Mouse (Mus musculus): Measurements from ENCODE around the gene Dcaf10.
"Not testable (repeated sequence)": the region's sequence is repeated elsewhere in the genome, so short reads cannot be mapped to it uniquely, and the experiment has no call there.

The Dcaf10 gene

GRCm38 (mm10) chr4:45341669-45342249, at the start of gene Dcaf10:
TSS of gene Dcaf10 (plus strand) at chr4:45342101.
- peak; percentile 93 to 94 for DNase-seq (ENCODE audit: low spot score in 2 of 2)

- DNase-seq (ENCODE audit: low spot score in 2 of 2), result peak; percentile 62 to 73
These were observed 45.0 kb upstream of the Dcaf10 start, which contains the start of gene Trmt10b for GRCm38 (mm10) chr4:45296662-45297564. TSS of gene Trmt10b (plus strand) at chr4:45297127.

- DNase-seq (ENCODE audit: low spot score in 2 of 2), result no peak
These were observed 36.4 kb upstream of the Dcaf10 start for GRCm38 (mm10) chr4:45305536-45305935.

- no peak for DNase-seq (ENCODE audit: low spot score in 2 of 2)
These were observed 33.9 kb upstream of the Dcaf10 start for GRCm38 (mm10) chr4:45308046-45308445.

- no peak for DNase-seq (ENCODE audit: low spot score in 2 of 2)
These were observed 33.3 kb upstream of the Dcaf10 start for GRCm38 (mm10) chr4:45308606-45309005.

- DNase-seq (ENCODE audit: low spot score in 2 of 2), result no peak
These were observed 30.8 kb upstream of the Dcaf10 start for GRCm38 (mm10) chr4:45311056-45311455.

GRCm38 (mm10) chr4:45320159-45320816, 21.6 kb upstream of the Dcaf10 start:
- DNase-seq (ENCODE audit: low spot score in 2 of 2), result peak; percentile 89 to 91

- no peak for DNase-seq (ENCODE audit: low spot score in 2 of 2)
These were observed 10.8 kb upstream of the Dcaf10 start for GRCm38 (mm10) chr4:45331139-45331538.

GRCm38 (mm10) chr4:45332466-45332865, 9.4 kb upstream of the Dcaf10 start:
- no peak for DNase-seq (ENCODE audit: low spot score in 2 of 2)

- DNase-seq (ENCODE audit: low spot score in 2 of 2), result no peak
These were observed 675 bp upstream of the Dcaf10 start for GRCm38 (mm10) chr4:45341226-45341625.

GRCm38 (mm10) chr4:45342286-45343155, 620 bp downstream of the Dcaf10 start, which contains the start of gene Exosc3:
TSS of gene Exosc3 (minus strand) at chr4:45342732.
- DNase-seq (ENCODE audit: low spot score in 2 of 2), result peak; percentile 33 to 51

- no peak for DNase-seq (ENCODE audit: low spot score in 2 of 2)
These were observed 14.8 kb downstream of the Dcaf10 start for GRCm38 (mm10) chr4:45356653-45357052.

- no peak for DNase-seq (ENCODE audit: low spot score in 2 of 2)
These were observed 29.4 kb downstream of the Dcaf10 start for GRCm38 (mm10) chr4:45371261-45371660.

- no peak for DNase-seq (ENCODE audit: low spot score in 2 of 2)
These were observed 33.0 kb downstream of the Dcaf10 start for GRCm38 (mm10) chr4:45374879-45375278.

- DNase-seq (ENCODE audit: low spot score in 2 of 2), result no peak
These were observed 34.7 kb downstream of the Dcaf10 start for GRCm38 (mm10) chr4:45376573-45376972.

GRCm38 (mm10) chr4:45380903-45381580, 39.1 kb downstream of the Dcaf10 start:
- DNase-seq (ENCODE audit: low spot score in 2 of 2), result not testable (repeated sequence)

- not testable (repeated sequence) for DNase-seq (ENCODE audit: low spot score in 2 of 2)
These were observed 40.2 kb downstream of the Dcaf10 start for GRCm38 (mm10) chr4:45382133-45382532.

GRCm38 (mm10) chr4:45387296-45387695, 45.4 kb downstream of the Dcaf10 start:
- DNase-seq (ENCODE audit: low spot score in 2 of 2), result not testable (repeated sequence)

- no peak for DNase-seq (ENCODE audit: low spot score in 2 of 2)
These were observed 50.2 kb downstream of the Dcaf10 start for GRCm38 (mm10) chr4:45392099-45392498.

GRCm38 (mm10) chr4:45392572-45392971, 50.7 kb downstream of the Dcaf10 start:
- DNase-seq (ENCODE audit: low spot score in 2 of 2), result no peak

- DNase-seq (ENCODE audit: low spot score in 2 of 2), result no peak
These were observed 51.1 kb downstream of the Dcaf10 start for GRCm38 (mm10) chr4:45392994-45393393.
